Mouse (Mus musculus): ENCODE data around the gene Map3k4. TPM values are rescaled to one million over a fixed set of nuclear protein-coding genes. Genes with fewer than 3 reads are reported as not detected.

Gene Map3k4
- polyA plus RNA-seq, 1 experiment, result 19.6 TPM

GRCm38 (mm10) chr17:12309059-12309458 lies 9.5 kb downstream of the Map3k4 start:
- Histone ChIP-seq H3K36me3 (ENCODE audit: control insufficient read depth, insufficient read depth) (no peaks in the 10 kb centered on the region), H3K4me3 (no peak overlapping the region), H3K27me3 (ENCODE audit: control insufficient read depth, insufficient read depth, insufficient read length) (no peaks in the 10 kb centered on the region), H3K79me2 (ENCODE audit: control insufficient read depth, insufficient read depth) (peaks cover 68% of the 10 kb centered on the region), H3ac (ENCODE audit: control insufficient read depth, insufficient read length) (no peak overlapping the region), H3K4me2 (ENCODE audit: low read depth) (no peak overlapping the region)
- no peak for TF ChIP-seq MYOG (IDR thresholded peaks at IDR 0.05; ENCODE audit: control insufficient read depth in 1 of 3, insufficient read depth in 1 of 3, insufficient read length in 2 of 3, low read depth in 2 of 3)
- TF ChIP-seq POLR2A (IDR thresholded peaks at IDR 0.05; ENCODE audit: insufficient read length, low read depth), result no peak
- TF ChIP-seq TCF12 (IDR thresholded peaks at IDR 0.05; ENCODE audit: insufficient read depth, poor library complexity, severe bottlenecking), result no peak
- no peak for TF ChIP-seq REST (IDR thresholded peaks at IDR 0.05; ENCODE audit: insufficient read depth, insufficient read length)
- TF ChIP-seq MYOD1 (IDR thresholded peaks at IDR 0.05; ENCODE audit: control insufficient read depth in 1 of 3, insufficient read length in 2 of 3, low read depth in 2 of 3), result no peak
- TF ChIP-seq POLR2AphosphoS2 (IDR thresholded peaks at IDR 0.05; ENCODE audit: insufficient read length, low read depth), result no peak
- no peak for TF ChIP-seq E2F4 (IDR thresholded peaks at IDR 0.05; ENCODE audit: insufficient read depth)
- TF ChIP-seq CEBPB (IDR thresholded peaks at IDR 0.05; ENCODE audit: insufficient read depth, poor library complexity, severe bottlenecking), result no peak
- no peak for TF ChIP-seq MAX (IDR thresholded peaks at IDR 0.05; ENCODE audit: low read depth)
- TF ChIP-seq TCF3 (IDR thresholded peaks at IDR 0.05; ENCODE audit: insufficient read length, low read depth), result no peak
- TF ChIP-seq SRF (IDR thresholded peaks at IDR 0.05; ENCODE audit: control insufficient read depth, insufficient read length, low read depth), result no peak
- no peak for TF ChIP-seq USF1 (IDR thresholded peaks at IDR 0.05; ENCODE audit: low read depth)

DNA sequence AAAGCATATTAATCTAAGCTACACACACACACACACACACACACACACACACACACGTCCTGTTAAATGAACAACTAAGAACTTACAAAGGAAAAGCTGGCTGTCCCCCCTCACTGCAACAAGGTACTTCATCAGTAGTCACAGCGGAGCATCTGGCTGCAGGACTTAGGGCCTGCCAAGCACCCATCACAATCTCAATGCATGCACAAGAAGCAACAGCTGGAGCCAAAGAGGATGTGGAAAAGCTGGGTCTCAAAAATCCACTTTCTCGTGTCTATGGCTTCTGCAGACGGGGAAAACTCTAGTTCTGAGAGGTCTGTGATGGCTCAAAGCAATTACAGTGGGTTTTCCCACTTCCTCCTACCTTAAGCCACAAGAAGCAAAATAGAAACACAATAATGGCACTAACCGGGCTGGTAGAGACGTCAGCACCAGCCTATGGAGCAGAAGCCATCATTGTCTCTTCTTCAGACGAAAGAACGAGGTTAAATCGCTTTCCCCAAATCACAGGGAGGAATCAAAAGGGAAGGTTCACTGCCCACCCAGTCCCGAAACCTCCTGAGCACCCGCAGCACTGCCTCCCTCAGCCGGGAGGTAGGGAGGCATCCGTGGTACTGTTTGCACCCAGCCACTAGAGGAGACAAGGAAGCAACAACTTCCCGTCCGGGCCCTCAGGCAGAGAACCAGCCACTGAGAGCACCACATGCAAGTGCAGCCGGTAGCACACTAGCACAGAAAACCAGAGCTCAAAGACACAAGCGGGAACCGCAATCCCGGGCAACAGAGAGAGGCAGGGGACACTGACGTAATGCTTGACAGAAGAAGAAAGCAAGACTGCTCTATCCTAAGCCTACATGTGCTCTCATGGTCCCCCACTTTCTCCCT lies 11.1 kb downstream of the Map3k4 start:
- no peak for TF ChIP-seq USF1 (IDR thresholded peaks at IDR 0.05; ENCODE audit: low read depth)
- no peak for TF ChIP-seq REST (IDR thresholded peaks at IDR 0.05; ENCODE audit: insufficient read depth, insufficient read length)
- no peak for TF ChIP-seq MYOG (IDR thresholded peaks at IDR 0.05; ENCODE audit: control insufficient read depth in 1 of 3, insufficient read depth in 1 of 3, insufficient read length in 2 of 3, low read depth in 2 of 3)
- no peak for TF ChIP-seq SRF (IDR thresholded peaks at IDR 0.05; ENCODE audit: control insufficient read depth, insufficient read length, low read depth)
- no peak for TF ChIP-seq POLR2A (IDR thresholded peaks at IDR 0.05; ENCODE audit: insufficient read length, low read depth)
- H3K4me2 ChIP-seq (ENCODE audit: low read depth), result no peak overlapping the region
- peaks cover 60% of the 10 kb centered on the region for H3K79me2 ChIP-seq (ENCODE audit: control insufficient read depth, insufficient read depth)
- H3K27me3 ChIP-seq (ENCODE audit: control insufficient read depth, insufficient read depth, insufficient read length), result no peaks in the 10 kb centered on the region
- no peaks in the 10 kb centered on the region for H3K36me3 ChIP-seq (ENCODE audit: control insufficient read depth, insufficient read depth)
- no peak overlapping the region for H3ac ChIP-seq (ENCODE audit: control insufficient read depth, insufficient read length)
- no peak overlapping the region for H3K4me3 ChIP-seq

GRCm38 (mm10) chr17:12304658-12305057 lies 13.9 kb downstream of the Map3k4 start:
- H3K36me3 ChIP-seq (ENCODE audit: control insufficient read depth, insufficient read depth), result no peaks in the 10 kb centered on the region
- H3K4me3 ChIP-seq, result no peak overlapping the region
- H3ac ChIP-seq (ENCODE audit: control insufficient read depth, insufficient read length), result no peak overlapping the region
- TF ChIP-seq E2F4 (IDR thresholded peaks at IDR 0.05; ENCODE audit: insufficient read depth) (no peak), POLR2A (IDR thresholded peaks at IDR 0.05; ENCODE audit: insufficient read length, low read depth) (no peak), MYOG (IDR thresholded peaks at IDR 0.05; ENCODE audit: control insufficient read depth in 1 of 3, insufficient read depth in 1 of 3, insufficient read length in 2 of 3, low read depth in 2 of 3) (no peak), CEBPB (IDR thresholded peaks at IDR 0.05; ENCODE audit: insufficient read depth, poor library complexity, severe bottlenecking) (no peak), TCF3 (IDR thresholded peaks at IDR 0.05; ENCODE audit: insufficient read length, low read depth) (no peak), MYOD1 (IDR thresholded peaks at IDR 0.05; ENCODE audit: control insufficient read depth in 1 of 3, insufficient read length in 2 of 3, low read depth in 2 of 3) (no peak), REST (IDR thresholded peaks at IDR 0.05; ENCODE audit: insufficient read depth, insufficient read length) (no peak), TCF12 (IDR thresholded peaks at IDR 0.05; ENCODE audit: insufficient read depth, poor library complexity, severe bottlenecking) (no peak), POLR2AphosphoS2 (IDR thresholded peaks at IDR 0.05; ENCODE audit: insufficient read length, low read depth) (no peak), USF1 (IDR thresholded peaks at IDR 0.05; ENCODE audit: low read depth) (no peak), SRF (IDR thresholded peaks at IDR 0.05; ENCODE audit: control insufficient read depth, insufficient read length, low read depth) (no peak), MAX (IDR thresholded peaks at IDR 0.05; ENCODE audit: low read depth) (no peak)
- H3K27me3 ChIP-seq (ENCODE audit: control insufficient read depth, insufficient read depth, insufficient read length), result no peaks in the 10 kb centered on the region
- peaks cover 44% of the 10 kb centered on the region for H3K79me2 ChIP-seq (ENCODE audit: control insufficient read depth, insufficient read depth)
- no peak overlapping the region for H3K4me2 ChIP-seq (ENCODE audit: low read depth)

DNA sequence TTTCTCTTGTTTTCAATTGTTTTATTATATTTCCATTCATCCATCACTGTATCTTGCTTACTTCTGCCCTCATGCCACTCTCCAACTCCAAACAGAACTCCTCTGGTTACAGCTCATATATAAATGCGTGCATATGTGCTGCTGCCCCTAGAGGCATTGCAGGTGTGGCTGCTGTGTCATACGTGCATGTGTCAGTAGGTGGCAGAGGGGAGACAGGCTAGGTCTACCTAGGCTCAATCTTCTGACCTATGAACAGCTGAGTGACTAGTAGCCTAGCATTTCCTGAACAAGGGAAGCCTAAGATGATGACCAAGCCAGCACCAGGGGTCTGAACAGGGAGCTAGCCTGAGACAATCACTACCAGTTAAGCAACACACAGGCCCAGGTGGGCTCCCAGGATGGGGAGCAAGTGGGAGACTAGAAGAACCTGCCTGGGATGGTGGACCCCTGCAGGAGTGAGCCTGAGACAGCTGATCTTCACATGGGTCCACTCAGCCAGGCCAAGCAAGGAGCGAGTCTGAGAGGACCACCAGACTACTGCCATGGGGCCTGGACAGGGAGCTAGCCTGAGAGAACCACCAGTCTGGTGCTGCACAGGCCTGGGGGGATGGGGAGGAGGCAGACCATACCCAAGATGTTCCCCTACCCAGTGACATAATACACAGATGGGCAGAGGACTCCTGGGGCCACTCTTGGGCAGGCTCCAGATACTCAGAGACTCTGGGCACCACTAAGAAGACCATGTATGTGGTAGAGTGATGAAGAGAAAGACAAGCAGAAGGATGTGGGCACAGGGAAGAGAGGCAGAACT lies 17.5 kb downstream of the Map3k4 start:
- H3ac ChIP-seq (ENCODE audit: control insufficient read depth, insufficient read length), result no peak overlapping the region
- H3K36me3 ChIP-seq (ENCODE audit: control insufficient read depth, insufficient read depth), result no peaks in the 10 kb centered on the region
- no peak overlapping the region for H3K4me3 ChIP-seq
- no peak for TF ChIP-seq MYOD1 (IDR thresholded peaks at IDR 0.05; ENCODE audit: control insufficient read depth in 1 of 3, insufficient read length in 2 of 3, low read depth in 2 of 3)
- no peak for TF ChIP-seq REST (IDR thresholded peaks at IDR 0.05; ENCODE audit: insufficient read depth, insufficient read length)
- no peak for TF ChIP-seq USF1 (IDR thresholded peaks at IDR 0.05; ENCODE audit: low read depth)
- no peak for TF ChIP-seq MYOG (IDR thresholded peaks at IDR 0.05; ENCODE audit: control insufficient read depth in 1 of 3, insufficient read depth in 1 of 3, insufficient read length in 2 of 3, low read depth in 2 of 3)
- TF ChIP-seq TCF3 (IDR thresholded peaks at IDR 0.05; ENCODE audit: insufficient read length, low read depth), result no peak
- TF ChIP-seq CEBPB (IDR thresholded peaks at IDR 0.05; ENCODE audit: insufficient read depth, poor library complexity, severe bottlenecking), result no peak
- no peak for TF ChIP-seq TCF12 (IDR thresholded peaks at IDR 0.05; ENCODE audit: insufficient read depth, poor library complexity, severe bottlenecking)
- TF ChIP-seq POLR2A (IDR thresholded peaks at IDR 0.05; ENCODE audit: insufficient read length, low read depth), result no peak
- no peak for TF ChIP-seq MAX (IDR thresholded peaks at IDR 0.05; ENCODE audit: low read depth)
- no peak for TF ChIP-seq E2F4 (IDR thresholded peaks at IDR 0.05; ENCODE audit: insufficient read depth)
- peaks cover 22% of the 10 kb centered on the region for H3K79me2 ChIP-seq (ENCODE audit: control insufficient read depth, insufficient read depth)
- H3K4me2 ChIP-seq (ENCODE audit: low read depth), result no peak overlapping the region
- H3K27me3 ChIP-seq (ENCODE audit: control insufficient read depth, insufficient read depth, insufficient read length), result no peaks in the 10 kb centered on the region

Data from myocyte (in vitro differentiated cells).